Mouse (Mus musculus) forebrain, embryonic 16.5 days (tissue): ENCODE data around the gene Izumo4. TPM values are rescaled to one million over a fixed set of nuclear protein-coding genes. Genes with fewer than 3 reads are reported as not detected.

Source experiments
- ATAC-seq: fragments of 200-750 bp; cut with Nextera tagmentation; 2 replicates; pipeline ENCODE4 v1.8.0; 2017; ENCODE audit warnings: mild to moderate bottlenecking, moderate library complexity
- H3K27ac ChIP-seq: fragments of 300-500 bp; sonication (generic); 2 replicates; pipeline ENCODE4 v1.5.1; 2014; ENCODE audit warnings: low read length, control low read depth
- H3K27me3 ChIP-seq: fragments of 300-500 bp; sonication (generic); replicated peaks from 2 replicates; pipeline ENCODE4 v1.6.1; 2014; ENCODE audit warnings: low read length; ENCODE audit not compliant: control insufficient read depth, insufficient read depth
- H3K36me3 ChIP-seq: fragments of 300-500 bp; sonication (generic); 2 replicates; pipeline ENCODE4 v1.6.1; 2014; ENCODE audit not compliant: control insufficient read depth, insufficient read depth
- H3K4me1 ChIP-seq: fragments of 300-500 bp; sonication (generic); replicated peaks from 2 replicates; pipeline ENCODE4 v1.6.1; 2014; ENCODE audit warnings: low read length; ENCODE audit not compliant: control insufficient read depth, insufficient read depth
- H3K4me2 ChIP-seq: fragments of 300-500 bp; sonication (generic); 2 replicates; pipeline ENCODE4 v1.6.1; 2014; ENCODE audit warnings: mild to moderate bottlenecking, low read length, control low read depth
- H3K4me3 ChIP-seq: fragments of 300-500 bp; sonication (generic); replicated peaks from 2 replicates; pipeline ENCODE4 v1.5.1; 2014; ENCODE audit warnings: mild to moderate bottlenecking, low read length, control low read depth
- H3K9ac ChIP-seq: fragments of 300-500 bp; sonication (generic); replicated peaks from 2 replicates; pipeline ENCODE4 v1.6.1; 2014; ENCODE audit warnings: low read depth, low read length, control low read depth
- H3K9me3 ChIP-seq: fragments of 300-500 bp; sonication (generic); 2 replicates; pipeline ENCODE4 v1.6.1; 2016; ENCODE audit warnings: low read length; ENCODE audit not compliant: control insufficient read depth
- WGBS: fragments of 180-500 bp; shearing (Covaris S2); extraction: QIAGEN DNeasy Blood & Tissue Kit; methylation state at CpG from one replicate; pipeline ENCODE4 v1.1.7; 2014; 5-methylcytosine and 5-hydroxymethylcytosine counted together
- polyA plus RNA-seq: library from polyadenylated mRNA; unstranded; fragments of >200 nt; fragmentation: Nextera tagmentation; extraction: Ambion mirVana; gene quantifications from 2 replicates; pipeline ENCODE4 v1.2.1, GENCODE M21; 2015

Gene Izumo4
- polyA plus RNA-seq, 1 experiment from 2014 or later: 44.1 TPM

DNA sequence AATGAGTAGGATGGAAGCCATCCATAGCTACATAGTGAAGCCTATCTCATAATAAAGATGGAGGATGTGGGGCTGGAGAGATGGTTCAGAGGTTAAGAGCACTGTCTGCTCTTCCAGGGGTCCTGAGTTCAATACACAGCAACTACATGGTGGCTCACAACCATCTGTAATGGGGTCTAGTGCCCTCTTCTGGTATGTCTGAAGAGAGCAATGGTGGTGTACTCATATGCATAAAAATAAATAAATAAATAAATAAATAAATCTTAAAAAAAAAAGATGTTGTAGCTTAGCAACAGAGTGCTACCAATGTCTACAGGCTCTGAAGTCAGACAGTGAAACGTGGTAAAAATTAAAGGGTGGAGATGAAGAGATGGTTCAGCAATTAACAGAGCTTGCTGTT, 36.7 kb downstream of the Izumo4 start:
- no peak overlapping the region for H3K4me2 ChIP-seq
- no peak for ATAC-seq
- no peaks in the 10 kb centered on the region for H3K36me3 ChIP-seq
- H3K4me1 ChIP-seq: peaks cover 43% of the 10 kb centered on the region
- no peak overlapping the region for H3K4me3 ChIP-seq
- no peaks in the 10 kb centered on the region for H3K9me3 ChIP-seq
- H3K27me3 ChIP-seq: no peaks in the 10 kb centered on the region
- no peak overlapping the region for H3K27ac ChIP-seq
- 57% methylated on average over 1 of the region's 1 CpGs for WGBS
- no peak overlapping the region for H3K9ac ChIP-seq

DNA sequence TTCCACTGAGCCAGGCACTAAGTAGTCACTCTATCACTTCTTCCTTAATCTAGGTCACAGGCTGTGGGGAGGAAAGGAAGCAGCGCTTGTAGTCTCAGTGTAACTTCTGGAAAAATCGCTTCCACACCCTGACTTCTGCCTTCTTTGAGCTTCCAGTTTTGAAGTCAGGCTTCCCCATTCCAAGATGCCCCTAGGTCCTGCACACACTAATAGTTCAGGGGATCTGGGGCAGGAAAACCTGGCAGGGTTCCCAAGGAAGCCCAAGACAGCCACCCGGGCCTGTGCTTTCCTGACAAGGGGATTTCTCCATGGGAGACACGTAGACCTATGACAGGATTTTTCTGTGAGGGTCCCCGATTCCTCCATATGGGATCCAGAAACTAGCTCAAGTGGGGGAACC, 39.2 kb downstream of the Izumo4 start:
- Histone ChIP-seq H3K9me3 (no peaks in the 10 kb centered on the region), H3K27me3 (no peaks in the 10 kb centered on the region), H3K27ac (no peak overlapping the region), H3K4me2 (peak overlapping the region; percentile 96), H3K4me3 (peak overlapping the region; percentile 95), H3K36me3 (no peaks in the 10 kb centered on the region), H3K9ac (peak overlapping the region; percentile 96), H3K4me1 (peaks cover 43% of the 10 kb centered on the region)
- no peak for ATAC-seq
- 30% methylated on average over 5 of the region's 5 CpGs for WGBS

GRCm38 (mm10) chr10:80741634-80742179, 39.7 kb downstream of the Izumo4 start:
- under 1% methylated on average over 46 of the region's 46 CpGs for WGBS
- no peaks in the 10 kb centered on the region for H3K9me3 ChIP-seq
- peak overlapping the region; percentile 96 for H3K9ac ChIP-seq
- H3K4me3 ChIP-seq: peak overlapping the region; percentile 95
- peaks cover 39% of the 10 kb centered on the region for H3K4me1 ChIP-seq
- peak overlapping the region; percentile 69 for H3K27ac ChIP-seq
- peak; percentile 2; the same call in 1 of the 2 replicates for ATAC-seq
- no peaks in the 10 kb centered on the region for H3K36me3 ChIP-seq
- H3K4me2 ChIP-seq: peak overlapping the region; percentile 96
- no peaks in the 10 kb centered on the region for H3K27me3 ChIP-seq

GRCm38 (mm10) chr10:80742180-80742978, 40.4 kb downstream of the Izumo4 start, which contains the start of gene Ap3d1:
Gene Ap3d1, minus strand, starts transcription at chr10:80742264.
- H3K9ac ChIP-seq: peak within 1 kb of the TSS; percentile 96
- ATAC-seq: peak; percentile 100
- H3K36me3 ChIP-seq: no peaks in the 10 kb centered on the region
- H3K4me3 ChIP-seq: peak within 1 kb of the TSS; percentile 95
- H3K4me1 ChIP-seq: peaks cover 32% of the 10 kb centered on the region
- 2% methylated on average over 25 of the region's 25 CpGs for WGBS
- peak within 1 kb of the TSS; percentile 96 for H3K4me2 ChIP-seq
- H3K9me3 ChIP-seq: no peaks in the 10 kb centered on the region
- no peaks in the 10 kb centered on the region for H3K27me3 ChIP-seq
- H3K27ac ChIP-seq: peak within 1 kb of the TSS; percentile 69

GRCm38 (mm10) chr10:80744262-80744661, 42.3 kb downstream of the Izumo4 start:
- Histone ChIP-seq H3K4me2 (no peak overlapping the region), H3K4me1 (peaks cover 21% of the 10 kb centered on the region), H3K27me3 (no peaks in the 10 kb centered on the region), H3K9me3 (no peaks in the 10 kb centered on the region), H3K4me3 (no peak overlapping the region), H3K36me3 (no peaks in the 10 kb centered on the region), H3K9ac (no peak overlapping the region), H3K27ac (no peak overlapping the region)
- ATAC-seq: no peak
- WGBS: 49% methylated on average over 5 of the region's 5 CpGs

DNA sequence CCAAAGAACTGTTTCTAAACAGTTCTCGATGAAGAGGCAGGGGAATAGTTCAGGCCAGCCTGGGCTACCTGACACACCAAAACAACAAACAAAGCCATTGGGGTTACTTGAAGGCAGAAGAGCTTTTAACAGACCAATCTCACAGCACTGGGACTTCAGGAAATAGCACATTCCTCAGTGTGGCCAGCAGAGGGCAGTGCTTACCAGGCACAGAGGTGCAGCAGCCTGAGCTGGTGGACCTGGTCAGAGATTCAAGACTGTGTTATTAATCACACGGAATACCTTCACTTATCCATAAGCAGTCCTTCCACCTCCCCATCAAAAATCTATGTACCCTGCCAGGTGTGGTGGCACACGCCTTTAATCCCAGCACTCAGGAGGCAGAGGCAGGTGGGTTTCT, 45.4 kb downstream of the Izumo4 start:
- Histone ChIP-seq H3K27me3 (no peaks in the 10 kb centered on the region), H3K9ac (no peak overlapping the region), H3K36me3 (no peaks in the 10 kb centered on the region), H3K4me3 (no peak overlapping the region), H3K27ac (no peak overlapping the region), H3K4me2 (no peak overlapping the region), H3K4me1 (peaks cover 10% of the 10 kb centered on the region; the same call in 1 of the 2 replicates), H3K9me3 (no peaks in the 10 kb centered on the region)
- 25% methylated on average over 3 of the region's 3 CpGs for WGBS
- ATAC-seq: peak; percentile 36; the same call in 1 of the 2 replicates

DNA sequence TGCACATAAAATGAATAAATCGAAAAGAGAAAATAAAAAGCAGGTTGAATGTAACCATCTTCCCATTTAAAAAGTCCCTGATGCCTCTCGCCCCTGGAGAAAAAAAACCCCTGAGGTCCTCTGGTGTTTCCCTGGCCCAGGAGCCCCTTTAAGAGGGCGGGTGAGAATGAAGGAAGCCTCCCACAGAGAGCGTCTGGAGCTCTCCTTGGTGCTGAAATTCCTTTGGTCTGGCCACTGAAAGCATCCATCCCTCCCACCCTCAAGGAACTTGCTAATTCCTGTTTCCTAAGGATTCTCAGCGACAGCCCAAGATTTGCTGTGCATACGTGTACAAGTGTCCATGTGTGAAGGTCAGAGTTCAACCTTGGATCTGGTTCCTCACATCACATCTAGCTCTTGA, 46.6 kb downstream of the Izumo4 start:
- Histone ChIP-seq H3K27me3 (no peaks in the 10 kb centered on the region), H3K36me3 (no peaks in the 10 kb centered on the region), H3K27ac (no peak overlapping the region), H3K9me3 (no peaks in the 10 kb centered on the region), H3K9ac (no peak overlapping the region), H3K4me2 (no peak overlapping the region), H3K4me3 (no peak overlapping the region), H3K4me1 (peaks cover 9% of the 10 kb centered on the region; the same call in 1 of the 2 replicates)
- no peak for ATAC-seq
- WGBS: 8% methylated on average over 6 of the region's 6 CpGs

GRCm38 (mm10) chr10:80751188-80751832, 49.3 kb downstream of the Izumo4 start:
- 14% methylated on average over 16 of the region's 16 CpGs for WGBS
- Histone ChIP-seq H3K36me3 (no peaks in the 10 kb centered on the region), H3K27me3 (no peaks in the 10 kb centered on the region), H3K4me2 (peak overlapping the region; percentile 36), H3K4me1 (peaks cover 19% of the 10 kb centered on the region), H3K9me3 (no peaks in the 10 kb centered on the region), H3K27ac (no peak overlapping the region), H3K9ac (peak overlapping the region; percentile 32; the same call in 1 of the 2 replicates), H3K4me3 (peak overlapping the region; percentile 9; the same call in 1 of the 2 replicates)
- no peak for ATAC-seq

- Histone ChIP-seq H3K27ac (no peak overlapping the region), H3K27me3 (no peaks in the 10 kb centered on the region), H3K9ac (no peak overlapping the region), H3K36me3 (no peaks in the 10 kb centered on the region), H3K4me2 (peak overlapping the region; percentile 36), H3K4me3 (peak overlapping the region; percentile 9; the same call in 1 of the 2 replicates), H3K4me1 (peaks cover 28% of the 10 kb centered on the region), H3K9me3 (no peaks in the 10 kb centered on the region)
- 7% methylated on average over 6 of the region's 6 CpGs for WGBS
- peak; percentile 27; the same call in 1 of the 2 replicates for ATAC-seq
Observed at GRCm38 (mm10) chr10:80752079-80752625, 50.2 kb downstream of the Izumo4 start.
